Mouse (Mus musculus) liver, embryonic 15.5 days (tissue): ENCODE measurements around the gene Copz1. TPM values are rescaled to one million over a fixed set of nuclear protein-coding genes. Genes with fewer than 3 reads are reported as not detected.

Experiments used
- ATAC-seq: fragments of 200-750 bp; cut with Nextera tagmentation; 2 replicates; pipeline ENCODE4 v1.8.0; 2017; ENCODE audit warnings: moderate number of reproducible peaks, mild to moderate bottlenecking, moderate library complexity; ENCODE audit not compliant: insufficient read depth
- H3K27ac ChIP-seq: fragments of 300-500 bp; sonication (generic); replicated peaks from 2 replicates; pipeline ENCODE4 v1.5.1; 2015; ENCODE audit warnings: mild to moderate bottlenecking, inconsistent platforms
- H3K27me3 ChIP-seq: fragments of 300-500 bp; sonication (generic); 2 replicates; pipeline ENCODE4 v1.6.1; 2015; ENCODE audit warnings: mild to moderate bottlenecking, inconsistent platforms
- H3K36me3 ChIP-seq: fragments of 300-500 bp; sonication (generic); replicated peaks from 2 replicates; pipeline ENCODE4 v1.6.1; 2015; ENCODE audit warnings: moderate library complexity, mild to moderate bottlenecking, inconsistent platforms
- H3K4me1 ChIP-seq: fragments of 300-500 bp; sonication (generic); replicated peaks from 2 replicates; pipeline ENCODE4 v1.6.1; 2015; ENCODE audit warnings: inconsistent platforms
- H3K4me2 ChIP-seq: fragments of 300-500 bp; sonication (generic); 2 replicates; pipeline ENCODE4 v1.6.1; 2015; ENCODE audit warnings: moderate library complexity, mild to moderate bottlenecking, inconsistent platforms
- H3K4me3 ChIP-seq: fragments of 300-500 bp; sonication (generic); replicated peaks from 2 replicates; pipeline ENCODE4 v1.5.1; 2015; ENCODE audit warnings: mild to moderate bottlenecking, inconsistent platforms
- H3K9ac ChIP-seq: fragments of 300-500 bp; sonication (generic); 2 replicates; pipeline ENCODE4 v1.6.1; 2015; ENCODE audit warnings: moderate library complexity, mild to moderate bottlenecking, inconsistent platforms
- H3K9me3 ChIP-seq: fragments of 300-500 bp; sonication (generic); replicated peaks from 2 replicates; pipeline ENCODE4 v1.6.1; 2016; ENCODE audit warnings: inconsistent platforms
- WGBS: fragments of 180-500 bp; shearing (Covaris S2); methylation state at CpG from one replicate; pipeline ENCODE4 v1.1.7; 2015; ENCODE audit warnings: mixed read lengths; ENCODE audit not compliant: insufficient replicate concordance; 5-methylcytosine and 5-hydroxymethylcytosine counted together
- polyA plus RNA-seq: library from polyadenylated mRNA; unstranded; fragments of >200 nt; fragmentation: Nextera tagmentation; extraction: Ambion mirVana; gene quantifications from 2 replicates; pipeline ENCODE4 v1.2.1, GENCODE M21; 2015

Copz1 gene
- polyA plus RNA-seq, 1 experiment from 2014 or later: 196 TPM

- ATAC-seq: no peak
- H3K27ac ChIP-seq: no peak overlapping the region
- 75% methylated on average over 2 of the region's 2 CpGs for WGBS
- no peaks in the 10 kb centered on the region for H3K4me1 ChIP-seq
- H3K4me2 ChIP-seq: no peak overlapping the region
- no peak overlapping the region for H3K4me3 ChIP-seq
- no peaks in the 10 kb centered on the region for H3K9me3 ChIP-seq
- no peak overlapping the region for H3K9ac ChIP-seq
- no peaks in the 10 kb centered on the region for H3K27me3 ChIP-seq
- H3K36me3 ChIP-seq: peaks cover 94% of the 10 kb centered on the region
These were observed 22.1 kb downstream of the Copz1 start for GRCm38 (mm10) chr15:103294649-103295048.

GRCm38 (mm10) chr15:103295851-103296250 is 23.3 kb downstream of the Copz1 start:
- H3K36me3 ChIP-seq: peaks cover 84% of the 10 kb centered on the region
- no peaks in the 10 kb centered on the region for H3K27me3 ChIP-seq
- H3K9ac ChIP-seq: no peak overlapping the region
- 33% methylated on average over 5 of the region's 5 CpGs for WGBS
- H3K27ac ChIP-seq: no peak overlapping the region
- no peaks in the 10 kb centered on the region for H3K9me3 ChIP-seq
- H3K4me2 ChIP-seq: no peak overlapping the region
- no peak overlapping the region for H3K4me3 ChIP-seq
- no peak for ATAC-seq
- H3K4me1 ChIP-seq: peaks cover 3% of the 10 kb centered on the region; the same call in 1 of the 2 replicates

- no peak for ATAC-seq
- H3K9me3 ChIP-seq: no peaks in the 10 kb centered on the region
- peaks cover 10% of the 10 kb centered on the region for H3K4me1 ChIP-seq
- no peak overlapping the region for H3K9ac ChIP-seq
- 80% methylated on average over 6 of the region's 6 CpGs for WGBS
- H3K4me2 ChIP-seq: no peak overlapping the region
- peaks cover 70% of the 10 kb centered on the region for H3K36me3 ChIP-seq
- H3K27me3 ChIP-seq: peaks cover 8% of the 10 kb centered on the region
- no peak overlapping the region for H3K27ac ChIP-seq
- no peak overlapping the region for H3K4me3 ChIP-seq
These were observed 24.8 kb downstream of the Copz1 start for GRCm38 (mm10) chr15:103297313-103297712.

- Histone ChIP-seq H3K4me2 (no peak overlapping the region), H3K27me3 (peaks cover 15% of the 10 kb centered on the region), H3K9me3 (no peaks in the 10 kb centered on the region), H3K9ac (no peak overlapping the region), H3K36me3 (peaks cover 62% of the 10 kb centered on the region), H3K4me3 (no peak overlapping the region), H3K27ac (no peak overlapping the region), H3K4me1 (peaks cover 16% of the 10 kb centered on the region)
- ATAC-seq: no peak
- WGBS: 78% methylated on average over 3 of the region's 3 CpGs
These were observed 25.5 kb downstream of the Copz1 start for GRCm38 (mm10) chr15:103298026-103298425.

GRCm38 (mm10) chr15:103298861-103299616 is 26.5 kb downstream of the Copz1 start:
- Histone ChIP-seq H3K4me1 (peaks cover 22% of the 10 kb centered on the region), H3K36me3 (peaks cover 52% of the 10 kb centered on the region), H3K4me2 (no peak overlapping the region), H3K9ac (no peak overlapping the region), H3K27me3 (peaks cover 25% of the 10 kb centered on the region), H3K4me3 (no peak overlapping the region), H3K9me3 (no peaks in the 10 kb centered on the region), H3K27ac (no peak overlapping the region)
- ATAC-seq: no peak
- WGBS: 76% methylated on average over 5 of the region's 5 CpGs

- Histone ChIP-seq H3K27ac (no peak overlapping the region), H3K36me3 (peaks cover 49% of the 10 kb centered on the region), H3K4me2 (no peak overlapping the region), H3K4me1 (peaks cover 28% of the 10 kb centered on the region), H3K4me3 (no peak overlapping the region), H3K27me3 (peaks cover 31% of the 10 kb centered on the region), H3K9me3 (no peaks in the 10 kb centered on the region), H3K9ac (no peak overlapping the region)
- 75% methylated on average over 8 of the region's 8 CpGs for WGBS
- ATAC-seq: no peak
These were observed 27.1 kb downstream of the Copz1 start for GRCm38 (mm10) chr15:103299644-103300043.

- WGBS: 68% methylated on average over 18 of the region's 18 CpGs
- Histone ChIP-seq H3K27me3 (peaks cover 35% of the 10 kb centered on the region), H3K9ac (no peak overlapping the region), H3K4me2 (no peak overlapping the region), H3K9me3 (no peaks in the 10 kb centered on the region), H3K36me3 (peaks cover 47% of the 10 kb centered on the region), H3K27ac (no peak overlapping the region), H3K4me1 (peaks cover 32% of the 10 kb centered on the region), H3K4me3 (no peak overlapping the region)
- no peak for ATAC-seq
These were observed 27.6 kb downstream of the Copz1 start for GRCm38 (mm10) chr15:103300067-103300471.

GRCm38 (mm10) chr15:103300560-103300959 is 28.0 kb downstream of the Copz1 start:
- Histone ChIP-seq H3K36me3 (peaks cover 42% of the 10 kb centered on the region), H3K4me1 (peaks cover 37% of the 10 kb centered on the region), H3K4me2 (no peak overlapping the region), H3K9ac (no peak overlapping the region), H3K27me3 (peaks cover 40% of the 10 kb centered on the region), H3K27ac (no peak overlapping the region), H3K9me3 (no peaks in the 10 kb centered on the region), H3K4me3 (no peak overlapping the region)
- no peak for ATAC-seq
- WGBS: 39% methylated on average over 2 of the region's 2 CpGs

GRCm38 (mm10) chr15:103301046-103301445 is 28.5 kb downstream of the Copz1 start:
- peaks cover 45% of the 10 kb centered on the region for H3K27me3 ChIP-seq
- H3K4me1 ChIP-seq: peaks cover 41% of the 10 kb centered on the region
- no peak overlapping the region for H3K27ac ChIP-seq
- H3K9ac ChIP-seq: no peak overlapping the region
- ATAC-seq: no peak
- H3K4me2 ChIP-seq: no peak overlapping the region
- H3K4me3 ChIP-seq: no peak overlapping the region
- peaks cover 37% of the 10 kb centered on the region for H3K36me3 ChIP-seq
- no peaks in the 10 kb centered on the region for H3K9me3 ChIP-seq
- WGBS: 44% methylated on average over 2 of the region's 2 CpGs

GRCm38 (mm10) chr15:103301547-103302340 is 29.2 kb downstream of the Copz1 start:
- 38% methylated on average over 5 of the region's 5 CpGs for WGBS
- Histone ChIP-seq H3K4me3 (no peak overlapping the region), H3K27me3 (peaks cover 52% of the 10 kb centered on the region), H3K9me3 (no peaks in the 10 kb centered on the region), H3K4me1 (peaks cover 46% of the 10 kb centered on the region), H3K27ac (no peak overlapping the region), H3K36me3 (peaks cover 30% of the 10 kb centered on the region), H3K4me2 (no peak overlapping the region), H3K9ac (no peak overlapping the region)
- ATAC-seq: no peak

- H3K36me3 ChIP-seq: peaks cover 23% of the 10 kb centered on the region
- ATAC-seq: no peak
- no peak overlapping the region for H3K27ac ChIP-seq
- peaks cover 52% of the 10 kb centered on the region for H3K4me1 ChIP-seq
- H3K4me2 ChIP-seq: no peak overlapping the region
- H3K9me3 ChIP-seq: no peaks in the 10 kb centered on the region
- WGBS: 33% methylated on average over 6 of the region's 6 CpGs
- no peak overlapping the region for H3K4me3 ChIP-seq
- H3K27me3 ChIP-seq: peaks cover 55% of the 10 kb centered on the region
- H3K9ac ChIP-seq: no peak overlapping the region
These were observed 30.0 kb downstream of the Copz1 start for GRCm38 (mm10) chr15:103302341-103303021.
